Comparison of ENCODE assay signal across 8 mouse cellular contexts in the genomic region with DNA sequence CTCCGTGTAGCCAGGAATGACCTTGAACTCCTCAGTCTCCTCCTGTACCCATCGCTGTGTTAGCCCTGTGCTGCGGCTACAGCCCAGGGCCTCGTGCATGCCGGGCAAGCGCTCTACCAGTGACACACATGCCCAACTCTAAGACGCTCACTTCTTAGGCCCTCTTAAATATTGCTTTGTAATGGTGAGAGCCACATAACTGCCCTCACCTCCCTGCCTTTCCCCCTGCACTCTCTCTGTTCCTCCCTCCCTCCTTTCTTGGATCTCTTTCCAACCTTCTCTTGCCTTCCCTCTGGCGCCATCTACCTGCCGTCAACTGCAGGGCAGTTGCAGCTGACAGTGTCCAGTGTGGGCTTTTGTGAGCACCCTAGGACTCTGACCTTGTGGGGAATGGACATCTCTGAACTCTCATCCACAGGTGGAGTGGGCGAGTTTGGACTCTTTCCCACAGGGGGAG. TPM values are rescaled to one million over a fixed set of nuclear protein-coding genes. Genes with fewer than 3 reads are reported as not detected.
DNase-seq lines count a peak whose midpoint lies in the region; ATAC-seq and TF ChIP-seq lines count a peak whose summit lies in the region.

No protein-coding gene starts in this region.

- no peak overlapping the region for H3K4me3 ChIP-seq in embryonic fibroblast, embryonic 13.5 days (ENCODE audit: insufficient read depth, low read length)
- no peak overlapping the region for H3K4me3 ChIP-seq in heart, embryonic 13.5 days
- no peak overlapping the region for H3K4me3 ChIP-seq in kidney, postnatal 0 days (replicated peaks; ENCODE audit: low read depth, low read length)
- H3K4me3 ChIP-seq in liver, adult 2 months (ENCODE audit: insufficient read depth, low read depth, low read length) = no peak overlapping the region

- H3K4me1 ChIP-seq in embryonic fibroblast, embryonic 13.5 days (ENCODE audit: control insufficient read depth, insufficient read depth, low read length) = 0 out of 2 replicates have a peak, but pooled peaks cover 4% of the 10 kb centered on the region
- H3K4me1 ChIP-seq in heart, embryonic 13.5 days = peaks cover 35% of the 10 kb centered on the region
- no peaks in the 10 kb centered on the region for H3K4me1 ChIP-seq in kidney, postnatal 0 days (replicated peaks; ENCODE audit: insufficient read depth, low read length)
- H3K4me1 ChIP-seq in liver, adult 2 months (ENCODE audit: control insufficient read depth, insufficient read depth, low read length) = no peaks in the 10 kb centered on the region

- H3K9me3 ChIP-seq in heart, embryonic 13.5 days = no peaks in the 10 kb centered on the region; the same call in 1 of the 2 replicates
- H3K9me3 ChIP-seq in kidney, postnatal 0 days (replicated peaks; ENCODE audit: low read length) = no peaks in the 10 kb centered on the region

- peak overlapping the region; percentile 61 for H3K9ac ChIP-seq in heart, embryonic 13.5 days
- no peak overlapping the region for H3K9ac ChIP-seq in kidney, postnatal 0 days (ENCODE audit: low read depth, low read length)
- no peak overlapping the region for H3K9ac ChIP-seq in liver, adult 2 months (ENCODE audit: low read depth, low read length)

- no peaks in the 10 kb centered on the region for H3K27me3 ChIP-seq in heart, embryonic 13.5 days (replicated peaks)
- no peaks in the 10 kb centered on the region for H3K27me3 ChIP-seq in kidney, postnatal 0 days (ENCODE audit: insufficient read depth, low read length)
- no peaks in the 10 kb centered on the region for H3K27me3 ChIP-seq in liver, adult 2 months (ENCODE audit: control insufficient read depth, insufficient read depth, low read length)

- peak; percentile 72 for DNase-seq in A20 (ENCODE audit: low read depth, low spot score)
- DNase-seq in brain, adult 2 months (ENCODE audit: low read depth, low spot score) = peak; percentile 66
- DNase-seq in kidney, postnatal 0 days (ENCODE audit: low spot score) = peak; percentile 94
- peak; percentile 49 for DNase-seq in liver, adult 2 months (ENCODE audit: extremely low read depth, low read depth, low spot score)
- DNase-seq in spleen, postnatal 36 days (ENCODE audit: low spot score in 2 of 2) = peak; percentile 69 to 77

- ATAC-seq in heart, embryonic 13.5 days (ENCODE audit: extremely low read depth, insufficient number of reproducible peaks, low FRiP score, low TSS enrichment) = 0 out of 2 replicates have a peak, but pooled peaks have one; percentile 47
- ATAC-seq in kidney, postnatal 0 days (replicated peaks; ENCODE audit: low FRiP score, low read depth) = peak; percentile 77
- ATAC-seq in monocyte, adult 5-6 weeks (replicated peaks; ENCODE audit: insufficient number of reproducible peaks, low FRiP score, low TSS enrichment, poor library complexity, severe bottlenecking) = peak; percentile 67

- 21% methylated on average over 10 of the region's 10 CpGs for WGBS in heart, embryonic 13.5 days
- 28% methylated on average over 10 of the region's 10 CpGs for WGBS in kidney, postnatal 0 days
- 28% methylated on average over 10 of the region's 10 CpGs for WGBS in liver, adult 2 months

- H3K36me3 ChIP-seq in heart, embryonic 13.5 days = no peaks in the 10 kb centered on the region
- no peaks in the 10 kb centered on the region for H3K36me3 ChIP-seq in kidney, postnatal 0 days (ENCODE audit: insufficient read depth, low read length)
- H3K36me3 ChIP-seq in liver, adult 2 months (ENCODE audit: control insufficient read depth, insufficient read depth, low read length) = no peaks in the 10 kb centered on the region

- no peak overlapping the region for H3K4me2 ChIP-seq in heart, embryonic 13.5 days
- H3K4me2 ChIP-seq in kidney, postnatal 0 days (ENCODE audit: low read length) = no peak overlapping the region

- no peak for TF ChIP-seq POLR2A in embryonic fibroblast, embryonic 13.5 days (IDR thresholded peaks at IDR 0.05; ENCODE audit: low read depth, low read length)
- TF ChIP-seq POLR2A in liver, adult 2 months (IDR thresholded peaks at IDR 0.05; ENCODE audit: extremely low read depth, insufficient read depth, low read length) = no peak

- peak; percentile 96 for TF ChIP-seq CTCF in embryonic fibroblast, embryonic 13.5 days (IDR thresholded peaks at IDR 0.05; ENCODE audit: borderline replicate concordance, insufficient read depth, low read length)
- TF ChIP-seq CTCF in kidney, postnatal 0 days (IDR thresholded peaks at IDR 0.05; ENCODE audit: low read depth) = peak; percentile 98
- peak; percentile 95 for TF ChIP-seq CTCF in liver, adult 2 months (IDR thresholded peaks at IDR 0.05; ENCODE audit: low read depth, low read length)

- H3K79me2 ChIP-seq in liver, adult 2 months (ENCODE audit: control insufficient read depth, insufficient read depth, low read length) = no peaks in the 10 kb centered on the region

- no peak overlapping the region for H3K27ac ChIP-seq in embryonic fibroblast, embryonic 13.5 days (ENCODE audit: insufficient read depth, low read length)
- H3K27ac ChIP-seq in heart, embryonic 13.5 days (replicated peaks) = peak overlapping the region; percentile 84
- H3K27ac ChIP-seq in kidney, postnatal 0 days = no peak overlapping the region
- H3K27ac ChIP-seq in liver, adult 2 months (replicated peaks; ENCODE audit: insufficient read depth, low read depth, low read length) = no peak overlapping the region

RNA-seq across cellular contexts. Expression of gene Ctcfl, which starts 38.5 kb away (rescaled TPM):
- polyA plus RNA-seq in embryonic fibroblast, embryonic 13.5 days (2011; ENCODE audit: insufficient read length, low read depth, missing spikeins) = not detected in 2 replicates
- 0.70 and 0.84 TPM in 2 replicates for polyA plus RNA-seq in heart, embryonic 13.5 days (2015; fragmentation: Nextera tagmentation; extraction: Ambion mirVana)
- polyA plus RNA-seq in kidney, postnatal 0 days (2015; fragmentation: Nextera tagmentation; extraction: Ambion mirVana) = 0.08 TPM in 1 of 2 replicates, not detected in the other
- total RNA-seq in liver, adult 2 months (2014; rRNA removed) = 0.27 and 0.46 TPM in 2 replicates
- polyA plus RNA-seq in liver, adult 2 months (2012; rRNA removed) = 0.10 and 0.20 TPM in 2 replicates
- not detected in 3 replicates for total RNA-seq in monocyte, adult 5-6 weeks (2017)
